Mouse (Mus musculus): Measurements from ENCODE around the gene Sox10.

- TF ChIP-seq CTCF (IDR thresholded peaks at IDR 0.05; ENCODE audit: low read depth, low read length) (no peak), TAL1 (conservative IDR thresholded peaks at IDR 0.05; ENCODE audit: low read depth, low read length) (no peak), GATA1 (IDR thresholded peaks at IDR 0.05; ENCODE audit: borderline replicate concordance, low read length) (no peak), GATA2 (IDR thresholded peaks at IDR 0.05; ENCODE audit: borderline replicate concordance, low read depth, low read length) (no peak), POLR2AphosphoS5 (IDR thresholded peaks at IDR 0.05; ENCODE audit: insufficient replicate concordance, low read depth, low read length) (no peak)
Measured at GRCm38 (mm10) chr15:79162301-79162700, 2.7 kb downstream of the Sox10 start.
